Mouse (Mus musculus): ENCODE data around the gene Xylt1. TPM values are rescaled to one million over a fixed set of nuclear protein-coding genes. Genes with fewer than 3 reads are reported as not detected.
A peak's percentile ranks its signal among the peaks of the same experiment; 100 is the strongest.

Gene Xylt1
- polyA plus RNA-seq, 1 experiment from 2014 or later, result 1.1 TPM

DNA sequence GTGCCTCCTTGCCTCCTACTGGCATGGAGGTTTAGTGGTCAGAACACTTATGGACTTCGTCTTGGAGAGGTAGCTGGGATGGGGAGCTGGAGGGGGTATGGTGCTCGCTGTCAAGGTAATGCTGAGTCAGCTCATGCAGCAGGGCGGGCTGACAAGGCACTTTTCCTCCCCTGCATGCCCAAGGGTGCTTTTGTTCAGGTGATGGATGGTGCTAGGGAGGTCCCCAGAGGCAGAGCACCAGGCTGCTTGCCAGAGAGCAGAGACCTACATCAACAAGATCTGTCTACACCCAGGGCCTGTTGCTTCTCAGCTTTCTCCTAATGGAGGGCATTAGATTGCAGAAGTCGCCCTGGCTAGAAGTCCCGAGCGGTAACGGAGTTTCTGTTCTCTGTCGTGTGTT is 127.3 kb downstream of the Xylt1 start:
- Histone ChIP-seq H3K4me2 (no peak overlapping the region), H3K9ac (no peak overlapping the region), H3K4me1 (peaks cover 4% of the 10 kb centered on the region; the same call in 1 of the 2 replicates), H3K9me3 (no peaks in the 10 kb centered on the region), H3K27me3 (replicated peaks) (no peaks in the 10 kb centered on the region), H3K27ac (no peak overlapping the region), H3K4me3 (replicated peaks) (no peak overlapping the region), H3K36me3 (no peaks in the 10 kb centered on the region)
- 46% methylated on average over 8 of the region's 8 CpGs for WGBS
- no peak for ATAC-seq (ENCODE audit: insufficient read depth, low FRiP score, low read depth)

DNA sequence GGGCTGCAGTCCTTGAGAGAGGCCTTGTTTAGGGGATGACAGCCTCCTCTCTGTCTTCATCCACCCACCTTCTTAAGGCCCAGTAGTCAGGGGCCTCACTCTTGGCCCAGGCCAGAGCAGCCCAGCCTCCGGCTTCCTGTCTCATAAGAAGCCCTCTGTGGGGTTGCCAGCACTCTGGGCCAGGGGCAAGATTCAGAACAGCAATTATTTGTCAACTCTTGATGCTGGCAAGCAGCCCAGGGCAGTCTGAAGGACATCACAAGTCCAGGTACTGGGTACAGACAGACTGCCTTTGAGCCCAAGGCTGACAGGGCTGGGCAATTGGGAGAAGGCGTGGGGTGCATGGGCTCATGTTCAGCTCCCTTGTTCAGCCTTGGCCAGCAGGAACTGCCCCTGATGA is 129.3 kb downstream of the Xylt1 start:
- Histone ChIP-seq H3K36me3 (no peaks in the 10 kb centered on the region), H3K4me2 (no peak overlapping the region), H3K9me3 (no peaks in the 10 kb centered on the region), H3K4me1 (peaks cover 4% of the 10 kb centered on the region; the same call in 1 of the 2 replicates), H3K27me3 (replicated peaks) (no peaks in the 10 kb centered on the region), H3K9ac (no peak overlapping the region), H3K27ac (no peak overlapping the region), H3K4me3 (replicated peaks) (no peak overlapping the region)
- ATAC-seq (ENCODE audit: insufficient read depth, low FRiP score, low read depth), result no peak
- WGBS, result 80% methylated on average over 2 of the region's 2 CpGs

DNA sequence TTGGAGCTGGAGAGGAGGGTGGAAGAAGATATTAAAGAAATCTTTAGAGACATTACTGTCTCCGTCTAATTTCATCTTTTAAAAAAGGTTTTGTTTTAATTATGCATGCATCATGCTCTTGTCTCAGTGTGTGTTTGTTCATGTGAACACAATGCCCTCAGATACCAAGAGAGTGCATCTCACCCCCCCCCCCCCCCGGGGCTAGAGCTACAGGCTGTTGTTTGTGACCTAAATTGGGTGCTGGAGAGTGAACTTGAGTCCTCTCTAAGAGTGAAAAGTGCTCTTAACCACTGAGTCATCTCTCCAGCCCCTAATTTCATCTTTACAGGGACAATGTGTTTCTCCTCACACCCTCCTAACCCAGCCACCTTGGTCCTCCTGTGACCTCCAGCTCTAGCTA is 131.5 kb downstream of the Xylt1 start:
- Histone ChIP-seq H3K9ac (no peak overlapping the region), H3K9me3 (no peaks in the 10 kb centered on the region), H3K4me1 (peaks cover 4% of the 10 kb centered on the region; the same call in 1 of the 2 replicates), H3K36me3 (no peaks in the 10 kb centered on the region), H3K27me3 (replicated peaks) (no peaks in the 10 kb centered on the region), H3K4me2 (no peak overlapping the region), H3K4me3 (replicated peaks) (no peak overlapping the region), H3K27ac (no peak overlapping the region)
- 61% methylated on average over 2 of the region's 2 CpGs for WGBS
- no peak for ATAC-seq (ENCODE audit: insufficient read depth, low FRiP score, low read depth)

DNA sequence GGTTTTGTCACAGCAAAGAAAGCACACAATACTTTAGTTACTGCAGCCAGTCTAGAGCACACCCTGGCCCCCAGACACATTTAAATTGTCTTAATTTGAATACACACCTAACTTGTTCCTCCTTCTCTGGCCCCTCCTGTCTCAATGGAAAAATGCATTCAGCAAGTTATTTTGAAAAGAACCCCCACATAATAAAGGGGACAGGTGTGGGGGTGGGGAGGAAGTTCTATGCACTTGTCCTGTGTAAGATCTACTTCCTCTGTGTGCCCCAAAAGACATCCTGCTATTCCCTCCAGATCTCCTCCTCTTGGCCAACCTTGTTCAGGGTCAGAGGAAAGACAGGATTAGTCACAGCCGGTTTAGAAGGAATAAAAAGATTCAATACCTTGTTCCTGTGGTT is 135.0 kb downstream of the Xylt1 start:
- Histone ChIP-seq H3K36me3 (no peaks in the 10 kb centered on the region), H3K9ac (no peak overlapping the region), H3K4me2 (no peak overlapping the region), H3K9me3 (no peaks in the 10 kb centered on the region), H3K27ac (no peak overlapping the region), H3K4me3 (replicated peaks) (no peak overlapping the region), H3K27me3 (replicated peaks) (no peaks in the 10 kb centered on the region), H3K4me1 (no peaks in the 10 kb centered on the region)
- 61% methylated on average over 1 of the region's 1 CpGs for WGBS
- no peak for ATAC-seq (ENCODE audit: insufficient read depth, low FRiP score, low read depth)

DNA sequence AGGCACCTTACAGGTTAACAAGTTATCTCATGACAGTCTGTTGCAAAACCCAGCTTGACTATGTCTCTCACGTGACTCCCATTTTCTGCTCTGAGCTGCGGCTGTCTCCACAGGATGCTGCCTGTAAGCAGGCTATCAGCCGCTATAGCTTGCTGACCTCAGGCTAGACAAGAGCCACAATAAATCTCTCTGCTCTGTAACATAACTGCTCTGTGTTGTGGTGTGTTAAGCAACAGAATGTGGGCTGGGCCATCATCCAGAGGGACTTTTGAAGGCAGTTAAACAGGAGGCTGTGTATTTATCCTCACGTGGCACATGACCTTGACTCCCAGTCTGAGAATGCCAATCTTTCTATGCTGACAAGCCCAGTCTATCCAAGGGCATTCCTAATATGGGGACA is 136.1 kb downstream of the Xylt1 start:
- Histone ChIP-seq H3K36me3 (no peaks in the 10 kb centered on the region), H3K4me1 (no peaks in the 10 kb centered on the region), H3K27ac (no peak overlapping the region), H3K27me3 (replicated peaks) (no peaks in the 10 kb centered on the region), H3K4me2 (no peak overlapping the region), H3K9me3 (no peaks in the 10 kb centered on the region), H3K4me3 (replicated peaks) (no peak overlapping the region), H3K9ac (no peak overlapping the region)
- WGBS, result 48% methylated on average over 4 of the region's 4 CpGs
- ATAC-seq (ENCODE audit: insufficient read depth, low FRiP score, low read depth), result 0 out of 2 replicates have a peak, but pooled peaks have one; percentile 18

DNA sequence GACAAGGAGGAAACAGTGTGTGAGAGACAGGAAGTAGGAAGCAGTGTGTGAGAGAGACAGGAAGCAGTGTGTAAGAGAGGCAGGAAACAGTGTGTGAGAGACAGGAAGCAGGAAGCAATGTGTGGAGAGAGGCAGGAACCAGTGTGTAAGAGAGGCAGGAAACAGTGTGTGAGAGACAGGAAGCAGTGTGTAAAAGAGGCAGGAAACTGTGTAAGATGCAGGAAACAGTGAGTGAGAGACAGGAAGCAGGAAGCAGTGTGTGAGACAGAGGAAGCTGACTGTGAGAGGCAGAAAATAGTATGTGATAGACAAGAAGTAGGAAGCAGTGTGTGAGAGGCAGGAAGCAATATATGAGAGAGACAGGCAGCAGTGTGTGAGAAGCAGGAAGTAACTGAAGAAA is 140.6 kb downstream of the Xylt1 start:
- H3K4me3 ChIP-seq (replicated peaks), result no peak overlapping the region
- no peak overlapping the region for H3K4me2 ChIP-seq
- no peak for ATAC-seq (ENCODE audit: insufficient read depth, low FRiP score, low read depth)
- H3K9ac ChIP-seq, result no peak overlapping the region
- no peak overlapping the region for H3K27ac ChIP-seq
- no peaks in the 10 kb centered on the region for H3K36me3 ChIP-seq
- H3K27me3 ChIP-seq (replicated peaks), result no peaks in the 10 kb centered on the region
- H3K4me1 ChIP-seq, result no peaks in the 10 kb centered on the region
- H3K9me3 ChIP-seq, result no peaks in the 10 kb centered on the region

DNA sequence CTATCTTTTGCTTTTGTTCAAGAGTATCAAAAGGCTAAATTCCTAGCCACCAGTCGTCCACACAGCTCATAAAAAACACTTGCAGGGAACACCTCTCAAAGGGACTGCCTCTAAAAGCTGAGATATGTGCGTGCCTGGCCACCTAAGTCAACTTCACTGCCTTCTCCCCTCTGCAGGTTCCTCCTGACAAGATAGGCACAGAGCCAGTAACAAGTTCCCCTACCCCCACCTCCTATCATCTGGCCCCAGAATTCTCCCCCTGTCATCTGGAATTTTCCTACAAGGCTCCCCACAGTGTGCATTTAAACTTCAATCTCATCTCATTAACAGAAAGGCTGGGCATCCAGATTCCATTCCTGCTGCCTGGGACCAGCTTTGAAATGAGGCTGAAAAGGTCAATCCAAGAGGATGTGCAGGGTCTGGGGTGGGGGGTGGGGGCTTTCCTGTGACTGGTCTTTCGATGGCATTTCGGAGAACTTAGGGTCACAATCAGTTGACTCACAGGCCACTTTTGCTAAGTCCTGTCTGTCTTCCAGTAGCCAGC is 141.4 kb downstream of the Xylt1 start:
- Histone ChIP-seq H3K4me1 (no peaks in the 10 kb centered on the region), H3K36me3 (no peaks in the 10 kb centered on the region), H3K9me3 (no peaks in the 10 kb centered on the region), H3K4me2 (no peak overlapping the region), H3K27me3 (replicated peaks) (no peaks in the 10 kb centered on the region), H3K9ac (no peak overlapping the region), H3K4me3 (replicated peaks) (no peak overlapping the region), H3K27ac (no peak overlapping the region)
- no peak for ATAC-seq (ENCODE audit: insufficient read depth, low FRiP score, low read depth)
- WGBS, result 56% methylated on average over 4 of the region's 4 CpGs

DNA sequence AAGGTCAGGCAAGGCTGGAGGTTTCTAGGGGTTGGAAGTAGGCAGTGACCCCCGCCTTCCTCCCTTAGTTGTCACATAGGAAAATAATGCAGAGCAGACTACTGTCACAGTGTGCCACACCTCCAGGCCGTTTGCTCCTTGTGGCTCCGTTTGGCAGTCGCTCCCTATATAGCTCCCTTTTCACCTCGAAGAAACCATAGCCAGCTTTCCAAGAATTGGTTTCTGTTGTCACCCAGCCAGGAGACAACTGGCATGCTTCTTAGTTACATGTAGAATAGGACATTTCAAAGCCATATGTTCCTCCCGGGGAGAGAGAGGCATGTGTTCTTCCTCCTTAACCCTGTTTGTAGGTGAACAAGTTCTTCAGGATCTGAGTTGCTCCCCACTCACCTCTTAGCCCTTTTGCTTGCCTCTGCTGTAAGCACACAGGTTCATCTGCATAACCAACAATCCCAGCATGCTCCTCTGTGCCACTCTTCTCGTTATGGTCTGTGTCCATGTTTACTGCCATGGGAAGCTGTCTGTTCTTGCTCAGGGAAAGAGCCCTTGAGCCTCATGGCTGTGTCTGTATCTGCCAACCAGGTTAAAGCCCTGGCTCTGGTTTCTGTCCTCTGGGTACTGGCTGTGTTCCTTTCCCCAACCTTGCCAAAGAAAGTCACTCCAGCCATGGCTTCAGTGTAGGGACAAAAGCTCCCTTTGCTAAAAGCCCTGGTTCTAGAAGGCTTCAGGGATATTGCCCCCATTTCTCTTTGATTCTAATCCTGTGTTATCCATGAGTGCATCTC is 143.8 kb downstream of the Xylt1 start:
- WGBS, result 46% methylated on average over 7 of the region's 7 CpGs
- no peak for ATAC-seq (ENCODE audit: insufficient read depth, low FRiP score, low read depth)
- Histone ChIP-seq H3K27ac (no peak overlapping the region), H3K4me2 (no peak overlapping the region), H3K9me3 (no peaks in the 10 kb centered on the region), H3K4me1 (no peaks in the 10 kb centered on the region), H3K36me3 (no peaks in the 10 kb centered on the region), H3K4me3 (replicated peaks) (no peak overlapping the region), H3K9ac (no peak overlapping the region), H3K27me3 (replicated peaks) (no peaks in the 10 kb centered on the region)

DNA sequence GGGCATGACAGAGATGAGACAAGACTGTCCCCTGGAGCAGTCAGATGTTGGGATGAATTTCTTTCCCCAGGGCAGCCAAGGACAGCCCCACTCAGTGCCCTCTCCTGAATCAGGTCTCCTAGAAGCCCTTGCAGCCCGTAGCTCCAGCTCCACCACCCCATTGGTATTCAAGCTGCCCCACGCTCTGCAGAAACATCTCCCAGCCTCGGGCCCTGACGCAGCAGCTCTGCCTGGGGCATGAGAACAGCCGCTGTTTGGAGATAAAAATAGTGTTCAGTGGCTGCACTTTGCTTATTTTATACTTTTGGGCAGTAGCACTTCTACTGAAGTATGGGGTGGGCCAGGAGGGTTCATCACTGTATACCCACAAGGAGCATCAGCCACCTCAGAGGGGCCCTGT is 144.9 kb downstream of the Xylt1 start:
- H3K4me2 ChIP-seq, result no peak overlapping the region
- no peaks in the 10 kb centered on the region for H3K9me3 ChIP-seq
- no peaks in the 10 kb centered on the region for H3K27me3 ChIP-seq (replicated peaks)
- ATAC-seq (ENCODE audit: insufficient read depth, low FRiP score, low read depth), result no peak
- 89% methylated on average over 5 of the region's 5 CpGs for WGBS
- H3K4me3 ChIP-seq (replicated peaks), result no peak overlapping the region
- H3K9ac ChIP-seq, result no peak overlapping the region
- H3K4me1 ChIP-seq, result no peaks in the 10 kb centered on the region
- H3K27ac ChIP-seq, result no peak overlapping the region
- H3K36me3 ChIP-seq, result no peaks in the 10 kb centered on the region

DNA sequence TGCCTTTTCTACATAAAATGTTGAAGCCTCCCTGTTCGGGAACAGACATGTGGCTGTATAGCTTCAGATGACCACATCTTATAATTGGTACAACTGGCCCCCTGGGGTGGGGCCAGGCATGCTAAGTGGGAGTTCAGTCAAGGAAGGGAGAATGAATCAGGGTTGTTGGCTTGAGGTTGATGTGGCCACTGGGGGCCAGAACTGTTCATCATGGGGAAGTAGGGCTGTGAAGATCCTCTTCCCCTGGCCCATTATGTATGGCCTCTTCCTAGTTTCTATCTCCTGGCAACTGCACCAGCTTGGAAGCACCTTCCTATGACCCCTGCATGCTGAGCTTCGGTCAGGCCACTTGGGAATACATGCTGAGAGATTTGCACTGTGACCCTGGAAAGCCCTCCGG is 145.8 kb downstream of the Xylt1 start:
- Histone ChIP-seq H3K9ac (no peak overlapping the region), H3K36me3 (no peaks in the 10 kb centered on the region), H3K4me2 (no peak overlapping the region), H3K27me3 (replicated peaks) (no peaks in the 10 kb centered on the region), H3K4me3 (replicated peaks) (no peak overlapping the region), H3K9me3 (no peaks in the 10 kb centered on the region), H3K27ac (no peak overlapping the region), H3K4me1 (no peaks in the 10 kb centered on the region)
- WGBS, result 92% methylated on average over 3 of the region's 3 CpGs
- no peak for ATAC-seq (ENCODE audit: insufficient read depth, low FRiP score, low read depth)

DNA sequence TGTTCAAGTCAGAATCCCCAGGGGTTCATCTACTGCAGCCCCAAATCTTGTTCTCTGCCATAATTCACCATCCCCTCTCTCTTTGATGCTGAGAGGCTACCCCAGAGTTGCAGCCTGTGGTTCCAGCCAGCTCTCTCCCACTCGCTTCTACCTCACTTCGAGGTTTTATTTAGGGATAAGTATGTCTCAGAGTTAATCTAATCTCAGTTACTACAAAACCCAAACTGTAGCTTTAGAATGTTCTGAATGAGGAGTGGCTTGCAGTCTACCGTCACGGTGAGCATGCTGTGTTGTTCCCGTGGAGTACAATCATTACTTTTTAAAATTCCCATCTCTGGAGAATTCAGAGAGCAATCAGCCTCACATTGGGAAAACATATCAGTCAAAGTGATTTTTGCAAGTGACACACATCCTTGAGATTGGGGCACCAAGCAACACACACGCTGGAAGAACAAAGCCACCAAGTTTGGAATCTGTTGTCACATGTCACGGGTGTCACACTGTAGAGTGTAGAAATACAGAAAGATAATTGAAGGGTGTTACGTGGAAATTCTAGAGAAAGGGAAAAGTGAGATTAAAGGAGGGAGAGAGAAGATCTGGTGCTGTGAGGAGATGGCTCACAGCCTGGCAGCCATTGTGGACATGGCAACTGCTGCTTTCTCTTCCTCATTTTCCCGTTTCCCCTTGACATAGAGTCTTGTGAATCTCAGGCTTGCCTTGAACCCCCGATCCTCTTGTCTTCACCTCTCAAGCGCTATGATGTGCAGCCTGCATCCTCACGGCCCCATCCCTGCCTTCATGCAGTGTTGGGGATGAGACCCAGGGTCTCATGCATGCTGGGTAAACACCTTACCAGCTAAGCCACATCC is 149.2 kb downstream of the Xylt1 start:
- H3K27me3 ChIP-seq (replicated peaks), result no peaks in the 10 kb centered on the region
- H3K9me3 ChIP-seq, result no peaks in the 10 kb centered on the region
- no peaks in the 10 kb centered on the region for H3K4me1 ChIP-seq
- no peak overlapping the region for H3K9ac ChIP-seq
- H3K27ac ChIP-seq, result no peak overlapping the region
- ATAC-seq (ENCODE audit: insufficient read depth, low FRiP score, low read depth), result no peak
- WGBS, result 80% methylated on average over 12 of the region's 12 CpGs
- H3K4me2 ChIP-seq, result no peak overlapping the region
- no peak overlapping the region for H3K4me3 ChIP-seq (replicated peaks)
- no peaks in the 10 kb centered on the region for H3K36me3 ChIP-seq

DNA sequence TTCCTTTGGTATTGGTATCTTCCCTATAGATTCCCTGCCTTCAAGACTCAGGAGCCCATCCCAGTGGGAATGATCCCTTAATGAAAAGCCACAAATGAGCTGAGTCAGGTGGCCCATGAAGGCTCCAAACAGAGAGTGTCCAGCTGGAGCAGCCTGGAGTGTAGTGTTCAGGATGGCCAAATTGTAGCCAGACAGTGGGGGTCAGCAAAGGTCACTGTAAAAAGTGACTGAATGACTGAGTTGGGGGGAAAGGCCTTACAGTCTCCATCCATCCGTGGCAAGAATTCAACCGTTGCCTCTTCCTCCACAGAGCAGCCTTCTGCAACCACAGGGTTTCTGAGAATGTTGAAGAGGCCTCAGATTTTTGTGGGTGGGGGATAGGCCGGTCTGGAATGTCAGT is 151.9 kb downstream of the Xylt1 start:
- Histone ChIP-seq H3K9me3 (no peaks in the 10 kb centered on the region), H3K27ac (no peak overlapping the region), H3K4me1 (no peaks in the 10 kb centered on the region), H3K4me3 (replicated peaks) (no peak overlapping the region), H3K9ac (no peak overlapping the region), H3K36me3 (no peaks in the 10 kb centered on the region), H3K27me3 (replicated peaks) (no peaks in the 10 kb centered on the region), H3K4me2 (no peak overlapping the region)
- ATAC-seq (ENCODE audit: insufficient read depth, low FRiP score, low read depth), result no peak
- 39% methylated on average over 3 of the region's 3 CpGs for WGBS
